Mouse (Mus musculus) spleen, adult 2 months (tissue): ENCODE measurements at regions not wholly inside any gene's neighbourhood (a gene's known extent, or its start where the extent isn't known, plus 50 kb on each side); places are given as distances from the start of the nearest gene placed in this dataset.

Source experiments
- CTCF ChIP-seq: fragments of 200-500 bp; IDR thresholded peaks from 2 replicates; pipeline ENCODE4 v1.5.1; 2011; ENCODE audit warnings: mild to moderate bottlenecking, inconsistent platforms; ENCODE audit not compliant: insufficient read depth, insufficient read length, insufficient replicate concordance; ENCODE audit errors: extremely low read depth
- POLR2A ChIP-seq: fragments of 200-500 bp; IDR thresholded peaks from 2 replicates; pipeline ENCODE4 v1.6.1; 2011; ENCODE audit warnings: low read depth, low read length, inconsistent platforms

DNA sequence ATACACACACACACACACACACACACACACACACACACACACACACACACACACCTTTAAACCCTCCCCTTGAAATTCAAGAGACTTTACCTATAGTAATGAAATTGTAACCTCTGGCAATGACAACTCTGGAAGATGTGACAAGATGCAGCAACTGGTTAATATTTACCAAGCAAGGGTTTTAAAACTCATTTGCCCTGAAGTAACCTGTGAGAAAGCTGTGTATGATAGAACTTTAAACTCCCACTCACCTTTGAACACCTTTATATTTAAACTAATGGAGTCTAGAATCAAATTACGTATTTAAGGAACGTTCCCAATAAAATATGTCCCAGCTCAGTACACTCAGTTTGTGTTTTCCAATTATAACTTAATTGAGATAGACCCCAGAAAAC, 364.6 kb downstream of the Cog6 start:
- TF ChIP-seq CTCF: no peak
- TF ChIP-seq POLR2A: no peak
